Mouse (Mus musculus): Measurements from ENCODE around the gene Mafk.
A peak's percentile ranks its signal among the peaks of the same experiment; 100 is the strongest.

The Mafk gene

DNA sequence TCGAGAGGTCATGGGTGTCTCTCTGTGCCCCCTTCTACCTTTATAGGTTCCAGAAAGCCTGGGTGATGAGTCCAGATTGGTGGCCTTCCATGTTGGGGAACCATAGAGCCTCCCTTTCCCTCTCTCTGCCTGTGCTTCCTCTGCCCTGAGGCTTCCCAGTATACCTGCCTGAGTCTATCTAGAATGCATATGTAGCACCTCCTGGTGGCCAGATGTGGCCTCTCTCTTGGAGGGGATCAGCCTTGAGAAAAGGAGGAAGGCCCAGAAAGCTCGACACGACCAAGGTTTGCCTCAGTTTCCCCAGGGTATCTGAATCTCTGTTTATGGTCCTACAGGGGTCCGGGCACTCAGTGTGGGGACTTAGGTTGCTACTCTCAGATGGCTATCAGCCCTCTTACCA lies 27.5 kb downstream of the Mafk start:
- peak; percentile 75 for DNase-seq (ENCODE audit: low read depth)

DNA sequence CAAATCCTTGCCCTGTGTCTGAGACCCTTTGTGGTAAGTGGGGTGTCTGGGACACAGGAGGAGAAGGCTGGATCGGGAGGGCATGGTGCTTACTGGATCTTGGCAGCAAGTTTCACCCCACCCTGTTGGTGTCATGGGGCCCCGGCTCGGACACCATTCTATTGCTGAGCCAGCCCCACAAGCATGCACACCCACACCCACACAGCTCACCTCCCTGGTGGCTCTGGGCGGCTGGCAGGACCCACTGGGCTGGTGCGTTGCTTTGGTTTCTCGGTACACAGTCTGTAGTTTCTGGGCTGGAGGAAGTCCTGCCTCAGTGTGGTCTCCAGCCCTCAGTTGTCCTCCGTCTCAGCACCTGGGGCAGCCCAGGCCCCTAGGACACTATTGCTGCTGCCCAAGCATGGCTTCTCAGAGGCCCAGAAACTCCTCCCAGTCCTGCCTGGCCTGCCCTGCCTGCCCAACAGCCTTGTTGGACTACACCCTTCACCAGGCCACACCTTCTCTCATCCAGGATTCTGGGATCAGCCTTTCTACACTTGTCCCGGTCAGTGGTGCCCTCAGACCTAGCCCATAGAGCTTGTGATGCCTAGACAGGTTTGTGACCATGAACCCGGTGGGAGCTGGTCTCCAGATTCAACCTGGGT lies 28.3 kb downstream of the Mafk start, which contains the start of gene Tmem184a:
Tmem184a (minus strand) TSS at position 380 of the 644 bp plus-strand sequence.
- no peak for DNase-seq (ENCODE audit: low read depth)

DNA sequence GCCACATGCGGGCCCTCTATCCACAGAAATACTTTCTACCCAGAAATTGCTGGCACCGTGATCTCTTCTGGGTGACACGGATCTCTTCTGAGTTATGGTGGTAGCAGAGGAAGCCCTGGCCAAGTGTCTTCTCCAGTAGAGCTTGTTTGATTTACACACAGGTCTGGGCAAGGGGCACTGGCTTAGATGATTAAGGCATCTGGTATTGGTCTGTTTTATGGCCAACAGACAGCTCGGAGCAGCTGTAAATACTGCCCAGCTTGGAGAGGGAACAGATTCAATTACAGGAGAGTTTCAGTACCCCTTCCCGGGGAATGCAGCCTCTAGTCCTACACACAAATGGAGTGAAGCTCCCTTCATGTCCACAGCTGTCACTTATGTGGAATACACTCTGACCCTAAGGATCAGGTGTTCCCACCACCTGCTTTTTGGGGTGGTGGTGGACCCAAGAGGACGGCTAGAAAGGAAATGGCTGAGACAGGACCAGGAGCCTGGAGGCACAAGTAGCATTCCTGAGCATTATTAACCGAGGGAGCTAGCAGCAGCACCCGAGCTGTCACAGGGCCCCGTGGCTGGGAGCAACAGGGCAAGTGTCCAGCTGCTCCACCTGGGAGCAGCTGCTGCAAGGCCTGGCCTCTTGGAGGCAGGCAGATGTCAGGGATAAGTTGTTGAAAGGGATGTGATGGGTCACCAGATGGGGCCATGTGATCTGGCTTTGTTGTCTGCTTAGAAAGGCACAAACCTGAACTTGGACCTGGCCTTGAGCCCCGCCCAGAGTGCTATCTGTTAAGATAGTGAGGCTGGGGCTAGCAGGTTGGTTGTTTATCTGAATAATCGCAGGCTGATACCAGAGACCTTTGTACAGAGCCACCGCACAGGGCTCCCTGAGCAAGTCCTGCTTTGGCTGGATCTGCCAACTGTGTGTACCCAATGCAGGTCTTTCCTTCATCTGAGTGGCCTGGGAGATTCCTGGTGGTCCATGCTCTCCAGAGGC lies 30.4 kb downstream of the Mafk start:
- DNase-seq (ENCODE audit: low read depth), result no peak

DNA sequence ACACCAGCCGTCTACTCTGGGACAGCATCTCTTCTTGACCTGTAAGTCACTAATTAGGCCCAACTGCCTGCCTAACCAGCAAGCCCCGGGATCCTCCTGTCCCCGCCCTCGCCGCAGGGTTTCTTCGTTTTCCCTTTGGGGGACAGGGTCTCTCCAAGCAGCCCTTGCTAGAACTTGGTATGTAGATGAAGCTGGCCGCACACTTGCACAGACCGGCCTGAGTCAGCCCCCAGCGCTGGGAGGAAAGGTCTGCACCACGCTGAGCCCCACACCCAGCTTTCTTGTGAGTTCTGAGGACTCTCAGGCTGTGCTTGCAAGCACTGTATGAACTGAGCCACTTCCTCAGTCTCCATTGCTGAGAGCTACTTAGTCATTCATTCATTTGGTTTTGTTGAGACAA lies 33.2 kb downstream of the Mafk start:
- no peak for DNase-seq (ENCODE audit: low read depth)

DNA sequence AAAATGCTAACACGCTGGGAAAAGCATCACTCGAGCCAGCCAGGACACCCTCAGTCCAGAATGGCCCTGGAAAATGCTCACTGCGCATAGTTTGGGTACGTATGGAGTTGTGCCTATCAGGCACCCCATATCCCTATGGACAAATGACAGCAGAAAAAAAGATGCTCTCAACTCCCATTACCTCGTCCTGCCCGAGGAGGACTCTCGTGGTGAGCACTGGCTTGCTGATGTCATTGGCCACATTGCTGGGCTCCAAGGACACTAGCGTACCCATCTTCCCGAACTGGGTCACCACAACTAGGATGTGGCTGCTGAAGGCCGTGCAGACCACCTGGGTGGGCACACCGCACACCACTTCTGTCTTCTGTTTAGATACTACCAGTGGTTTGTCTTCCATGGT lies 34.6 kb downstream of the Mafk start:
- no peak for DNase-seq (ENCODE audit: low read depth)

DNA sequence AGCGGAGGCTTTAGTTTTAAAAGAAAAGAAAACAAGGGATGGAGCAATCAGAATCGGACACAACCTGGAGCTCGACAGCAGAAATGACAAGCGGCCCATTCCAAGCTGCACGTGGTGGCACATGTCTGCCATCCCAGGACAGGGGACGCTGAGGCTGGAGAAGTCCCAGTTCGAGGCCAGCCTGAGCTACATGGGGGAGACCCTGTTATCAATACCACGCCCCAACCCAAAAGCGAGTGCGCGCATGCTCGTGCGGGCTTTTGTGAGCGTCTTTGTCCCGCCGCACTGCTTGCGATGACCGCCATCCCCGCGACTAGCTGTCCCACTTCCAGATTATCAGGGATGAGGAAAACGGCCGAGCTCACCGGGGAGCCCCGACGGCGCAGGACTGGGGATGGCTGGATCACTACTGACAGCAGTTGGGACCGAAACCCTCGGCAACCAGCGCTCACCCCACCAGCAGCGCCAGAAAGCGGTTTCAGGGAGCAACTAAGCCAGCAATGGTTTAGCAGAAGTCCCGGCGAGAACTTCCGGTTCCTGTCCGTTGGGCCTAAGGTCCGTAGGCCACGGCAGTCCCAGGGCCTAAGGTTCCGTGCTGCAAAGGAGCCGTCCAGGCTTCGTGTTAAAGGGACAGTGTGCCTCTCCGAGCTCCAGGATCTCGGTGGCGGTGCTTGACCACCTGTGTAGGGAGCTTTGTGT lies 35.2 kb downstream of the Mafk start, which contains the start of the genes Gm26938 and Psmg3:
Gm26938 (minus strand) TSS at position 51 of the 699 bp plus-strand sequence.
Psmg3 (minus strand) TSS at position 529 of the 699 bp plus-strand sequence.
- DNase-seq (ENCODE audit: low read depth), result peak; percentile 94

DNA sequence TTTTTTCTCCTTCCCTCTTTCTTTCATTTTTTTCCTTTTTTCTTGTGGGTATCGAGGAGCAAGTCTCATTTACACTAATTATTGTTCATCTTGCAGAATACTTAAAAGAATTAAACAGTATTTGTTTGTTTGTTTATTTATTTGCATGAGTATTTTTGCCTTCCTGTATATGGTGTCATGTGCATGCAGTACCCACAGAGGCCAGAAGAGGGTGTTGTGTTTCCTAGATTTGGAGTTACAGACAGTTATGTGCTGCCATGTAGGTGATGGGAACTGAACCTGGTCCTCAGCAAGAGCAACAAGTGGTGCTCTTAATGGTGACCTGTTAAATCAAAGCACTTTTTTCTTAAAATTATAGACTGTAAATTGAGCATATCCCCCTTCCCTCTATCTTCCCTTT lies 36.3 kb downstream of the Mafk start:
- peak; percentile 64 for DNase-seq (ENCODE audit: low read depth)

DNA sequence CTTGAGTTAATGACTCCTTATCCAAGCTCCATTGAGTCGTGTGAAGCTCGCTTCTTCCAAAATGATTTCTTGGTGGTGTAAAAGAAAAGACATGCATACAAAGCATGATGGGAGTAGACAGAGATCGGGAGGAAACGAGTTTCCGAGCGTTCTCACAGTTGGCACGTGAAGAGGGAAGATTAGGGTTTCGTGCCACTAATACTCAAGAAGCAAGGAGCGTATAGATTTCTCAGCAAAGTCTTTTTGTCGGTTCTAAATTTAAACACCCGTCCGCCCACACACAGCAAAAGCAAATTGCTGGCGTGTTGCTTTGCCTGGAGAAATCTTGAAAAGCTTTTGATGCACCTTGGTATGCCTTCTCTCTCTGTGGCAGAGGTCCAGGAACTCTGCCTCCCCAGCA lies 38.1 kb downstream of the Mafk start:
- DNase-seq (ENCODE audit: low read depth), result no peak

DNA sequence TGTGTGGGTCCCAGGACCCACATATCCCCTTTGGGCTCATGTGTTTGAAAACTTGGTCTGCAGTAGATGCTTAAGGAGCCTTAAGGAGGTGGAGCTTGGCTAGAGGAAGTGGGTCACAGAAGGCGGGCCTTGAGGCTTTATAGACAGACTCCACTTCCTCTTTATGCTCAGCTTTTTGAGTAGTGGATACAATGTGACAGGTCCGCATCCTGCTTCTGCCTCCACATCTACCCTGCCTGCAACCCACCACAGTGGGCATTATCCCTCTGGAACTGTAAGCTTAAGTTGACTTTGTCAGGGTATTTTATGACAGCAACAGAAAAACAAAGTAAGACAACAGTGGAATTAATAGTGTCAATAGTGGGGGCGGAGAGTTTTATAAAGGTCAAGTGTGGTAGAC lies 39.4 kb downstream of the Mafk start:
- no peak for DNase-seq (ENCODE audit: low read depth)

DNA sequence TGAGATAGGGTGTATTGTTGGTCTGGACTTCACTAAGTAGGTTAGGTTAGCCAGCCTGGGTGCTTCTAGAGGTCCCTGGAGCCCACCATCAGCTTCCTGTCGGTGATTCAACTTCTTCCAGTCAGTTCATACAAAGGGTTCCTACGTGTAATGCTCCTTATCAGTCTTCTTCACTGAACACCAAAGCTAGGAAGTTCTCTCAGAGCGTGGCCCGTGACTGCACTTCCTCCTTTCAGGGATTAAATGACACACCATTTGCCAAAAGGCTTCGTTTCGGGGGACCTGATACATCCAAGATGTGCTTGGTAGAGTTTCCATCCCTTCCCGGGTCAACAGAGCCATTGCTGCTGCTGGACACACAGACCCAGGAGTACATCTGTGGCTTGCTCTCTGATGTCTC lies 40.8 kb downstream of the Mafk start:
- DNase-seq (ENCODE audit: low read depth), result no peak

DNA sequence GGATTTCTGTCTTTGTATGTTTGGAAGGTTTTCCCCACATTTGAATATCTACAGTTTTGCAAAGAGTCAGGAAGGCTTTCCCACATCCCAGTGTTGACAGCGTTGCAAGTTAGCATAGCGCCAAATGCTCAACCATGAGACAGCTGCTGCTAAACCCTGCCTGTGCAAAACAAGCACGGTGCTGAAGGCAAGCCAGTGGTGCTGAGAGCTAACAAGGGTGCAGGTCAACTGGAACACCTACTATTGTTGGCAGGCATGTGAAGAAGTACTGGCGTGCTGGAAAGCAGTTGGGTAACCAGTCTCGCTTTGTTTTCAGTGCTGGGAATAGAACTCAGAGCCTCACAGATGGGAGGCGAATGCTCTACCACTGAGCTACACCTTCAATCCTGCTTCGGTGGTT lies 44.4 kb downstream of the Mafk start:
- DNase-seq (ENCODE audit: low read depth), result no peak

DNA sequence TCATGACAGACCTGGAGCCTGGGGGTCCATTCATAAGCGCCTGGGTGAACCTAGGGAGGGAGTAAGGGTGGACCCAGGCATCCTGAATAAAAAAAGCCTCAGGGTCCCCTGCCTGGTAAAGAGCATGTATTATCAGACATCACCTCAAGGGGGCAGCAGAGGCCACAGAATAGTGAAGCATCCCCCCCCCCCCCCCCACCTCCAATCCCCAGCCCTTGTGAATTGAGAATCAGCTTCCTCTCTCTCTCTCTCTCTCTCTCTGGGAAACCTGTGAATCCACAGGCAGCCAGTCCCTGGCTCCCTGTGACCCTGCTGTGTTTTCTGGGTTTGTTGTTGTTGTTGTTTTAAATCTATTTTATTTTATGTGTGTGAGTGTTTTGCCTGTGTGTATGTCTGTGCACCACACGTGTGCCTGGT lies 47.2 kb downstream of the Mafk start:
- peak; percentile 83 for DNase-seq (ENCODE audit: low read depth)

DNA sequence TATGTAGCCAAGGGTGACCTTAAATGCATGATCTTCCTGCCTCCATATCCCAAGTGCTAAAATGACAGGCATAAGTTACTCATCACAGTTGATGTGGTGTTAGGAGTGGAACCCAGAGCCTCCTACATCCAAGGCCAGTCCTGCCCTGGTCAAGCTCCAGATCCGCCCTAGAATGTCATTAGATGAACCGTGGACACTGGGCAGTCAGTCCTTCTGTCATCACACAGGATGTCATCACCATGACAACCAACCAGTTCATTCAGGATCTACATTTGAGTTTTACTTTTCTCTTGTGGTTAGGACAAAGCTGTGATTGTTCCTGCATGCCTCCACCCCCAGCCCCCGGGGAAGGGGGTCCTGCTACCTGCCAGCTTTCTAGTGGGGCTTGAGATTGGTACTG lies 47.8 kb downstream of the Mafk start:
- no peak for DNase-seq (ENCODE audit: low read depth)

DNA sequence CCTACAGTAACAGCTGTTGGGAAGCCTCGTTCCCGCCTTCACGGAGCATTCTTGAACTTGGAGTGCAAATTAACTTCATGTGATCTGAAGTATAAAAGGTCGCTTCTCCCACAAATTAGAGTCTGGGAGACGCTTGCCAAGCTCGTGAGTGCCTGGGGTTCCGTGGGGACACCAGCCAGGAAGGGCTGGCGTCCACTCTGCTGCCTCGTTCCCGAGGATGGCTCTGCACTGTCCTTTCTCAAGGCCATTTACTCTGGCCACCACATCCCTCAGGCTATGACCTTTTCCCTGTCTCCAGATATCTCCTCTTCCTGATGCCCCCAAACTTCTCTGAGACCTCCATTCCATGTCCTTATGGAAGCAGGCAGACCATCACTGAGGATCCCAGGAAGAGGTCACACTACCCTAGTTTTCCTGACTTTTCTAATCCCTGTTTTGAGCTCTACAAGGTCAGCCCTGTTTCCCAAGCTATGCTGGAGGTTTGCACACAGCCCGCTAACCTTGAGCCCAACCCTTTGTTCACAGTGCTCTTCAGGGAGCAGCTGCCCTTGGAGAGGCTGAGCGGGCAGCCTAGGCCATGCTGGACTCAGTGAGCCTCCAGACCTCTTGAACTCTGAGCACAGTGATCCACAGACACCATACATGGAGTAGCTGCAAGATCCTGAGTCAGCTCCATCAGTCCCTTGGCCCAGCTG lies 58.5 kb downstream of the Mafk start:
- no peak for DNase-seq (ENCODE audit: low read depth)
